Mouse (Mus musculus) forebrain, embryonic 10.5 days (tissue): ENCODE data around the gene Acot5. TPM values are rescaled to one million over a fixed set of nuclear protein-coding genes. Genes with fewer than 3 reads are reported as not detected.

ENCODE experiments used
- DNase-seq: peaks from one replicate; pipeline ENCODE4 v3.0.0-alpha.2; 2017; ENCODE audit warnings: low spot score; ENCODE audit errors: extremely low spot score
- H3K27ac ChIP-seq: fragments of 300-500 bp; sonication (generic); 2 replicates; pipeline ENCODE4 v1.5.1; 2016; ENCODE audit warnings: mild to moderate bottlenecking
- H3K27me3 ChIP-seq: fragments of 300-500 bp; sonication (generic); 2 replicates; pipeline ENCODE4 v1.6.1; 2016; ENCODE audit warnings: mild to moderate bottlenecking; ENCODE audit not compliant: poor library complexity, severe bottlenecking
- H3K36me3 ChIP-seq: fragments of 300-500 bp; sonication (generic); replicated peaks from 2 replicates; pipeline ENCODE4 v1.6.1; 2016; ENCODE audit warnings: mild to moderate bottlenecking, moderate library complexity
- H3K4me1 ChIP-seq: fragments of 300-500 bp; sonication (generic); 2 replicates; pipeline ENCODE4 v1.6.1; 2016
- H3K4me3 ChIP-seq: fragments of 300-500 bp; sonication (generic); 2 replicates; pipeline ENCODE4 v1.5.1; 2016; ENCODE audit warnings: mild to moderate bottlenecking, moderate library complexity
- H3K9me3 ChIP-seq: fragments of 300-500 bp; sonication (generic); 2 replicates; pipeline ENCODE4 v1.6.1; 2016; ENCODE audit warnings: mild to moderate bottlenecking, moderate library complexity
- WGBS: fragments of 180-500 bp; shearing (Covaris S2); methylation state at CpG from one replicate; pipeline ENCODE4 v1.1.7; 2016; 5-methylcytosine and 5-hydroxymethylcytosine counted together
- polyA plus RNA-seq: library from polyadenylated mRNA; unstranded; fragments of >200 nt; fragmentation: Nextera tagmentation; extraction: Ambion mirVana; gene quantifications from 2 replicates; pipeline ENCODE4 v1.2.1, GENCODE M21; 2016

Acot5 gene
- polyA plus RNA-seq, 1 experiment from 2014 or later = not detected

DNA sequence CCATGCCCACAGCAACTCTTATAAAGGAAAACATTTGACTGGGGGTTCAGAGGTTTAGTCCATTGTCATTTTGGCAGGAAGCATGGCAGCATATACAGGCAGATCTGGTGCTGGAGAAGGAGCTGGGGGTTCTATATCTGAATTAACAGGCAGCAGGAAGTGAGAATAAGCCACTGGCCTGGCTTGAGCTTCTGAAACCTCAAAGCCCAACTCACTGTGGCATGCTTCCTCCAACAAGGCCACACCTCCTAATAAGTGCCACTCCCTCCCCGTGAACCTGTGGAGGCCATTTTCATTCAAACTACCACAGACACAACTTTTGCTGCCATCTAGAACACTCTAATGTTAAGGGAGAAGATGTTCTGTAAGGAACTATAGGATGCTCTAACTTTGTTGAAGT, 38.6 kb downstream of the Acot5 start:
- WGBS = 86% methylated on average over 1 of the region's 1 CpGs
- Histone ChIP-seq H3K4me3 (no peak overlapping the region), H3K4me1 (no peaks in the 10 kb centered on the region), H3K27me3 (no peaks in the 10 kb centered on the region), H3K27ac (no peak overlapping the region), H3K36me3 (no peaks in the 10 kb centered on the region), H3K9me3 (no peaks in the 10 kb centered on the region)
- no peak for DNase-seq

DNA sequence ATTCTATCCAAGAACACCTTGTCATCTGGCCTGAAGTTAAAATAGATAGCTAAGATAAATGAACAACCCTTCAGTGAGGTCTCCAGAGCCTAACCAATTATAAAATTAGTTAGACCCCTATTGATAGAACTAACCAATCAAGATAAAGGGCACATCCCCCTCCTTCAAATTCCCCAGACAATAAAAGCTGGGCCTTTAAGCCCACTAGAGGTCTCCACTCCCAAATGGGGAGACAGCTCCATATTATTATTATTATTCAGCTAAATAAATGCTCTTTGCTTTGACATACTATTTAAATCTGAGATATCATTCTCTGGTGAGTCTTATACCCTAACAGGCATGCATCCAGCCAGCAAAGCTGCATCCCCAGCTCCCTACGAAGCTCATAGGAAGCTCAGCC, 40.8 kb downstream of the Acot5 start:
- Histone ChIP-seq H3K4me1 (peaks cover 9% of the 10 kb centered on the region), H3K27me3 (no peaks in the 10 kb centered on the region), H3K4me3 (no peak overlapping the region), H3K9me3 (no peaks in the 10 kb centered on the region), H3K36me3 (no peaks in the 10 kb centered on the region), H3K27ac (no peak overlapping the region)
- no peak for DNase-seq
- 70% methylated on average over 1 of the region's 1 CpGs for WGBS

DNA sequence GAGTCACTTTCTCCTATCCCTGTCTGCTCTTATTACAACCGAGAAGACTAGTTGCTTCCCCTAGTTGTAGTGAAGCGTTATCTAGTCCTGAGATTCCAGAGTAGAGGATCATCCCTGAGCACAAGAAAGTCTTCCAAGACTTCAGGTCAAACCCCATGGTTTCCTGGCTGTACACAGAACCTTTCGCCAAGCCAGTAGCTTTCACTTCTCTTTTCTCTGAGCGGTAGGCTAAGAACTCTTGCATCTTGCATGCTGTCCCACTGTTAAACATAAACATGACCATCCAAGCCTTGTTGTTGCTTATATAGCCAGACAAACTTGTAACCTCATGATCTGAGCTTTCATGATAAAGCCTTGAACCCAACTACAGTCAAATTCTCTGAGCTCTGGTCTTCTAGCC, 41.7 kb downstream of the Acot5 start:
- H3K4me3 ChIP-seq = no peak overlapping the region
- H3K9me3 ChIP-seq = no peaks in the 10 kb centered on the region
- no peak overlapping the region for H3K27ac ChIP-seq
- no peak for DNase-seq
- no peaks in the 10 kb centered on the region for H3K27me3 ChIP-seq
- no peaks in the 10 kb centered on the region for H3K36me3 ChIP-seq
- H3K4me1 ChIP-seq = peaks cover 14% of the 10 kb centered on the region
- WGBS = 94% methylated on average over 4 of the region's 4 CpGs

DNA sequence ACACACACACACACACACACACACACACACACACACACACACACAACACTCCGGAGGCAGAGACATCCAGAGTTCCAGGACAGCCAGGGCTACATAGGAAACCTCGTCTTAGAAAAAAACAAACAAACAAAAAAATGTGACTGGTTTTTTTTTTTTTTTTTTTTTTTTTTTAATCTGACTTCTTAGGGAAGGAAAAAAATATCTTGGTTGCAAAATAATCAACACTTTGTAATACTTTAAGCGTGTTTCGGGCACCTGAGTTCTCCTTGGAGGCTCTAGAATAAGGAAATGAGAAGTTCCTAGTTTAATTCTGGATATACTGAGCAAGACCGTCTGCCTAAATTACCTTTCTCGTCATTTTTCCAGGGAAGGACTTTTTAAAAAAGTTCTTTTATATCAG, 44.6 kb downstream of the Acot5 start:
- Histone ChIP-seq H3K27me3 (no peaks in the 10 kb centered on the region), H3K4me1 (peaks cover 14% of the 10 kb centered on the region), H3K4me3 (peak overlapping the region; percentile 87), H3K9me3 (no peaks in the 10 kb centered on the region), H3K27ac (peak overlapping the region; percentile 89), H3K36me3 (no peaks in the 10 kb centered on the region)
- DNase-seq = no peak
- 52% methylated on average over 6 of the region's 6 CpGs for WGBS

DNA sequence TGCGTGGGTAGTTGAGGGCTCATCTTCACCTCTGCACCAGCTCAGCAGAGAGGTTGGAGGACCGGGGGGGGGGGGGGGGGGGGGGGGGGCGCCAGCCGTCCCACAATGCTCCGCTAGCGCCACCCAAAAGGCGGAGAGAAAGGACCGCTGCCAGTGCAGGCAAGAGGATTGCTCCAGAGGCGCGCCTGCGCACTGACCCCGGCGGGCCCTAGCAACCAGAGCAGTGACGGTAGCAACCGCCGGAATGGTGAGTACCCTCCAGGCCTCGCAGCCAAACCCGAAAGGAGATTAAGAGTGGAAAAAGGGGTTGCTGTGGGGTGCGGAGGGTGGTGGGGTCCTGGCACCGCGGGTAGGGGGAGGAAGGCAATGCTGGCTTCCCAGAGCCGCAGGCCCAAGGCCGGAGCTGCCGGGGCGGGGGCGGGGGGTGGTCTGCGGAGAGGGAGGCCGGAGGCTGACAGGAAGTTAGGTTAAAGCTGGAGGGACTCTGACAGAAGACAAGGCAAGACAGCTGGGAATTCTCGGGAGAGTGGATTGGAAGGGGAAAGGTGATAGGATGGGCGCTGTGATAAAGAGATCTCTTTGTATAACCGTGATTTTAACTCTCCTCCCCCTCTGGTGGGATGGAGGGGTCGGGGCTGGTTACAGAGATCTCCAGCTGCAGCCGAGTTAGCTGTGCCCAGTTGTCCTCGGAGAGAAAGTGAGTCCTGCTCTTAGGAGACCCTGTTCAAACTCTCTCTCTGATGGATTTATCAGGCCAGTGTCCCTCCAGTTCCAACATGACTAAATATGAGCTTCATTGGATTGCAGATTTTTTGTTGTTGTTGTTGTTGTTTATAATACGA, 45.2 kb downstream of the Acot5 start, which contains the start of gene Dnal1:
Gene Dnal1 (plus strand): TSS at position 214 of the 842 bp plus-strand sequence.
- peak within 1 kb of the TSS; percentile 87 for H3K4me3 ChIP-seq
- no peaks in the 10 kb centered on the region for H3K27me3 ChIP-seq
- H3K36me3 ChIP-seq = no peaks in the 10 kb centered on the region
- H3K9me3 ChIP-seq = no peaks in the 10 kb centered on the region
- peak; percentile 94 for DNase-seq
- peaks cover 14% of the 10 kb centered on the region for H3K4me1 ChIP-seq
- 3% methylated on average over 30 of the region's 35 CpGs for WGBS
- H3K27ac ChIP-seq = peak within 1 kb of the TSS; percentile 89

DNA sequence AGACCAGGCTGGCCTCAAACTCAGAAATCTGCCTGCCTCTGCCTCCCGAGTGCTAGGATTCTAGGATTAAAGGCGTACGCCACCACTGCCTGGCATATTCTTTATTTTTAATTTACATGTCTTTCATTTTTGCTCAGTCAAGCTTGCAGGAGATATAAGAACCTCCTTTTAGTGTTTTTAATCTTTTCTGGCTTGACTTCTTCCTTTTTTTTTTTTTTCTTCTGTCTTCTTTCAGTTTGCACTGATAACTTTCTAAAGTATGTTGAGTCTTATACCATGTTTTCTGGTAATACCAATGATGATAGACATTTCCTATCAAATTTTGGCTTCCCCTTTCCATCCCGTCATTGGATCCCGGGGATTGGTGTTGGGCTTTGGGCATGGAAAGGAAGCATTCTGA, 50.5 kb downstream of the Acot5 start:
- Histone ChIP-seq H3K36me3 (0 out of 2 replicates have a peak, but pooled peaks cover 2% of the 10 kb centered on the region), H3K4me3 (no peak overlapping the region), H3K9me3 (no peaks in the 10 kb centered on the region), H3K4me1 (peaks cover 9% of the 10 kb centered on the region), H3K27me3 (no peaks in the 10 kb centered on the region), H3K27ac (no peak overlapping the region)
- DNase-seq = no peak
- WGBS = 95% methylated on average over 5 of the region's 5 CpGs

Other genes with a start within 250 kb of the Acot5 start
- 35.5 and 37.1 TPM in 2 replicates for gene Numb, start 147.4 kb upstream of the Acot5 start, polyA plus RNA-seq
- gene Riox1, start 118.7 kb upstream of the Acot5 start, polyA plus RNA-seq = 14.3 and 15.4 TPM in 2 replicates
- not detected in 2 replicates for gene Heatr4, start 84.5 kb upstream of the Acot5 start, polyA plus RNA-seq
- gene Acot2, start 81.5 kb upstream of the Acot5 start, polyA plus RNA-seq = 14.9 and 16.0 TPM in 2 replicates
- gene Acot1, start 59.8 kb upstream of the Acot5 start, polyA plus RNA-seq = 22.4 and 23.5 TPM in 2 replicates
- gene Acot4, start 30.9 kb upstream of the Acot5 start, polyA plus RNA-seq = 0.14 and 0.15 TPM in 2 replicates
- not detected in 2 replicates for gene Gm49366, start 30.4 kb upstream of the Acot5 start, polyA plus RNA-seq
- gene Acot3, start 17.2 kb upstream of the Acot5 start, polyA plus RNA-seq = 0.11 and 0.32 TPM in 2 replicates
- gene Acot6, start 31.3 kb downstream of the Acot5 start, polyA plus RNA-seq = 0.69 and 0.98 TPM in 2 replicates
- gene Dnal1, start 45.0 kb downstream of the Acot5 start, polyA plus RNA-seq = 4.2 and 4.8 TPM in 2 replicates
- 1.3 and 1.8 TPM in 2 replicates for gene Pnma1, start 79.2 kb downstream of the Acot5 start, polyA plus RNA-seq
- 7.0 and 8.7 TPM in 2 replicates for gene Elmsan1, start 149.6 kb downstream of the Acot5 start, polyA plus RNA-seq
- 17.7 and 18.2 TPM in 2 replicates for gene Ptgr2, start 215.9 kb downstream of the Acot5 start, polyA plus RNA-seq
- gene Zfp410, start 247.5 kb downstream of the Acot5 start, polyA plus RNA-seq = 119 and 120 TPM in 2 replicates